Mouse (Mus musculus): ENCODE data around the gene Tmem88b.

DNA sequence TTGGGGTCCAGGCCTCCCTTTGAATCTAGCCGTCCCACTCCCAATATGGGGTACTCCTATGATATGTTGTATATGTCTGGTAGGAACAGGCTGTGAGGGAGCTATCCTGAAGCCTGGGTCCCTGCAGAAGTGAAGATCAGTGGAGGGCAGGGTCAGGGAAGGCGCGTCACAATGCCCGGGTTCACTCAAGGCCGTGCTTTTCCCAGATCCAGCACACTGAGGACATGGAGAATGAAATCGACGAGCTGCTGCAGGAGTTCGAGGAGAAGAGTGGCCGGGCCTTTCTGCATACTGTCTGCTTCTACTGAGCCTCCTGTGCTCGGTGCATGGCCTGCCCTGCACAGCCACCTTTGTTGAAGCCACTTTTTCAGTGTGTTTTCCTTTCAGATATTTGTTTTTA lies 52.4 kb downstream of the Tmem88b start:
- TF ChIP-seq CTCF (conservative IDR thresholded peaks at IDR 0.05; ENCODE audit: low read length) (no peak), NANOG (IDR thresholded peaks at IDR 0.05; ENCODE audit: borderline replicate concordance, low read length) (no peak), POU5F1 (IDR thresholded peaks at IDR 0.05; ENCODE audit: borderline replicate concordance, low read length) (no peak)

All from E14TG2a.4 (cell line).